Mouse (Mus musculus) retina, embryonic 14.5 days (tissue): ENCODE results near the gene Ccdc51.

Experiments used
- DNase-seq: peaks from one replicate; pipeline ENCODE4 v3.0.0-alpha.2; 2015; ENCODE audit warnings: low spot score

Gene Ccdc51

GRCm38 (mm10) chr9:109082124-109082800, at the start of gene Ccdc51, which contains the start of gene Tma7:
Gene Ccdc51 (plus strand): TSS chr9:109082493.
Gene Tma7 (minus strand): TSS chr9:109082587.
- peak; percentile 88 for DNase-seq

- peak; percentile 61 for DNase-seq
Measured at GRCm38 (mm10) chr9:109038086-109038895, 44.0 kb upstream of the Ccdc51 start, which contains the start of gene Shisa5. Gene Shisa5 (plus strand): TSS chr9:109038565.

GRCm38 (mm10) chr9:109038901-109039364, 43.4 kb upstream of the Ccdc51 start:
- DNase-seq = no peak

- no peak for DNase-seq
Measured at GRCm38 (mm10) chr9:109039681-109040080, 42.6 kb upstream of the Ccdc51 start.

GRCm38 (mm10) chr9:109040216-109040615, 42.1 kb upstream of the Ccdc51 start:
- DNase-seq = no peak

GRCm38 (mm10) chr9:109040906-109041305, 41.4 kb upstream of the Ccdc51 start:
- DNase-seq = no peak

- DNase-seq = no peak
Measured at GRCm38 (mm10) chr9:109041351-109041750, 40.9 kb upstream of the Ccdc51 start.

GRCm38 (mm10) chr9:109046306-109046705, 36.0 kb upstream of the Ccdc51 start:
- peak; percentile 69 for DNase-seq

GRCm38 (mm10) chr9:109049316-109049715, 33.0 kb upstream of the Ccdc51 start:
- DNase-seq = no peak

- DNase-seq = no peak
Measured at GRCm38 (mm10) chr9:109049996-109050673, 32.2 kb upstream of the Ccdc51 start.

- DNase-seq = no peak
Measured at GRCm38 (mm10) chr9:109050674-109050997, 31.7 kb upstream of the Ccdc51 start.

- DNase-seq = no peak
Measured at GRCm38 (mm10) chr9:109051011-109051501, 31.2 kb upstream of the Ccdc51 start.

GRCm38 (mm10) chr9:109051651-109052489, 30.4 kb upstream of the Ccdc51 start:
- no peak for DNase-seq

- DNase-seq = no peak
Measured at GRCm38 (mm10) chr9:109052490-109053260, 29.6 kb upstream of the Ccdc51 start.

GRCm38 (mm10) chr9:109053366-109053765, 28.9 kb upstream of the Ccdc51 start:
- no peak for DNase-seq

GRCm38 (mm10) chr9:109053851-109054250, 28.4 kb upstream of the Ccdc51 start:
- DNase-seq = no peak

- peak; percentile 59 for DNase-seq
Measured at GRCm38 (mm10) chr9:109054712-109055111, 27.6 kb upstream of the Ccdc51 start.

GRCm38 (mm10) chr9:109055271-109056030, 26.8 kb upstream of the Ccdc51 start:
- no peak for DNase-seq

- DNase-seq = no peak
Measured at GRCm38 (mm10) chr9:109056081-109056690, 26.1 kb upstream of the Ccdc51 start.
